Mouse (Mus musculus) G1E (cell line): ENCODE measurements around the gene Ppp3ca. TPM values are rescaled to one million over a fixed set of nuclear protein-coding genes. Genes with fewer than 3 reads are reported as not detected.

Source experiments
- ATAC-seq: 2 replicates; pipeline ENCODE4 v1.8.0; 2016; ENCODE audit warnings: mild to moderate bottlenecking; ENCODE audit not compliant: insufficient number of reproducible peaks, poor library complexity, low FRiP score, severe bottlenecking; ENCODE audit errors: extremely low read depth
- DNase-seq: peaks from one replicate; pipeline ENCODE4 v3.0.0; 2012; ENCODE audit warnings: low spot score
- H3K27me3 ChIP-seq: 2 replicates; pipeline ENCODE4 v1.6.1; 2012; ENCODE audit warnings: mild to moderate bottlenecking, low read length, inconsistent platforms; ENCODE audit not compliant: insufficient read depth
- H3K36me3 ChIP-seq: replicated peaks from 2 replicates; pipeline ENCODE3; 2012; ENCODE audit warnings: mild to moderate bottlenecking, inconsistent platforms
- H3K4me1 ChIP-seq: 2 replicates; pipeline ENCODE4 v1.6.1; 2012; ENCODE audit warnings: low read depth, low read length, inconsistent platforms, mixed read lengths; ENCODE audit not compliant: insufficient read depth
- H3K4me3 ChIP-seq: 2 replicates; pipeline ENCODE4 v1.5.1; 2012; ENCODE audit warnings: low read depth, mild to moderate bottlenecking, inconsistent platforms, low read length, moderate library complexity, mixed read lengths
- H3K9me3 ChIP-seq: replicated peaks from 2 replicates; pipeline ENCODE4 v1.6.1; 2012; ENCODE audit warnings: inconsistent platforms
- CTCF ChIP-seq: IDR thresholded peaks from 2 replicates; pipeline ENCODE4 v1.5.1; 2012; ENCODE audit warnings: low read depth, low read length, inconsistent platforms, mixed read lengths
- GATA1 ChIP-seq: IDR thresholded peaks from 2 replicates; pipeline ENCODE4 v1.6.1; 2012; ENCODE audit warnings: borderline replicate concordance, low read length, inconsistent platforms, mixed read lengths
- GATA2 ChIP-seq: IDR thresholded peaks from 2 replicates; pipeline ENCODE4 v1.6.1; 2012; ENCODE audit warnings: low read depth, low read length, inconsistent platforms, borderline replicate concordance
- POLR2AphosphoS5 ChIP-seq: IDR thresholded peaks from 2 replicates; pipeline ENCODE4 v1.6.1; 2012; ENCODE audit warnings: low read depth, low read length, inconsistent platforms; ENCODE audit not compliant: insufficient replicate concordance
- TAL1 ChIP-seq: conservative IDR thresholded peaks from 2 replicates; pipeline ENCODE4 v1.6.1; 2012; ENCODE audit warnings: low read depth, low read length, inconsistent platforms, mixed read lengths
- polyA plus RNA-seq: library from polyadenylated mRNA; stranded (reverse); fragments of >175 nt; gene quantifications from 2 replicates; pipeline ENCODE4 v1.2.3, GENCODE M21; 2012
- total RNA-seq, 2 experiments: library from RNA; stranded (forward) in 1 of 2; stranded (reverse) in 1 of 2; fragments of 200-1000 nt in 1 of 2; fragments of >200 nt in 1 of 2; fragmentation: Nextera tagmentation in 1 of 2; gene quantifications; 2 replicates each; pipeline ENCODE4 v1.2.3; 2014 to 2017

The Ppp3ca gene
- total and polyA plus RNA-seq, 3 experiments: 49.6 to 74.2 (median 52.8) TPM

DNA sequence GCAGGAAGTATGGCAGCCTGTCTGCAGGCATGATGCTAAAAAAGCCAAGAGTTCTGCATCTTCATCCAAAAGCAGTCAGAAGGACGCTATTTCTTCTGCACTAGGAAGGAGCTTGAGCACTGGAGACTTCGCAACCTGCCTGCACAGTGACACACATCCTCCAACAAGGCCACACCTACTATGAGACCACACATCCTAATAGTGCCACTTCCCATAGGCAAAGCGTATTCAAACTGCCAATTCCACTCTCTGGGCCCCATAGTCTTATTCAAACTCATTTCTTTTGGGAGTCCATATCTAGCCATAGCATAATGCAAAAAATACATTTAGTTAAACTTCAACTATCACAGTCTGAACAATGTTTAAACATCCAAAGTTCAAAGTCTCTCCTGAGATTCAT is 290.4 kb downstream of the Ppp3ca start:
- H3K9me3 ChIP-seq: no peaks in the 10 kb centered on the region
- H3K36me3 ChIP-seq: no peaks in the 10 kb centered on the region
- DNase-seq (no peak), ATAC-seq (no peak)
- no peak overlapping the region for H3K4me3 ChIP-seq
- peaks cover 9% of the 10 kb centered on the region; the same call in 1 of the 2 replicates for H3K27me3 ChIP-seq
- H3K4me1 ChIP-seq: no peaks in the 10 kb centered on the region
- TF ChIP-seq TAL1: no peak
- TF ChIP-seq GATA2: no peak
- TF ChIP-seq CTCF: no peak
- no peak for TF ChIP-seq GATA1
- no peak for TF ChIP-seq POLR2AphosphoS5

DNA sequence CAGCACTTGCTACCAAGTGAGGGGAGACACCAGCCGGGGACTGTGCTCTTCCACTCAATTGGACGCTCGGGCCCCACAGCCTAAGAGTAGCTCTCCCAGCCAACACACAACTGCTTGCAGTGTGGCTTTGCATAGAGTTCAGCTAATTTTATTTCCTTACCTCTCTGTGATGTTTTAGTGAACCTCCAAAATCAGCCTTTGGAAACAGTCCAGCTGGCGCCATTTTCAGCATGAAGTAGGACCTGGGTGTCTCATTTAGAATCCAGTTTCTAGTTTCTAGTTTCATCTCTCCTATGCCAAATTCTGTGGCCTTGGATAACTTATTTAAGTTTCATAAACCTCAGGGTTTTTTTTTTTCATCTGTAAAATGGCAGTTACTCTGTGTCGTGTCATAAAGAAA is 296.9 kb downstream of the Ppp3ca start:
- 0 out of 2 replicates have a peak, but pooled peaks cover 2% of the 10 kb centered on the region for H3K27me3 ChIP-seq
- no peaks in the 10 kb centered on the region for H3K36me3 ChIP-seq

DNA sequence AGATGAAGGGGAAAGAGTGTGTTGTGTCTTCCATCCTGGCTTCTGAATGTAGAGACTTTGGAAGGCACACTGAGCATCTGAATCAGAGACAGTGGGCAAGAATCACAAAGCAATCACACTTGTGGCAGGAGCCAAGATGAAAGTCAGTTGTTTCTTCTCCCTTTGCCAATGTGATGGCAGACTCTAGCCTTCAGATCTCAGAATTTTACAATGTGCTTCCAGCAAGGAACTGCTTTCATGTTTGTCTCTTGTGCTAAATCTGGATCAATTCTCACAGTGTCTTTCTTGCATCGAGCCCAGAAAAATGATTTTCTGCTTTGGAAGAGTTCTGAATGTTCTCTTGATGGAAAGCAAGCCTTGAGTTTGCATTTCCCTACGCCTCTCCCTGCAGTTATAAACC is 297.6 kb downstream of the Ppp3ca start:
- no peak for TF ChIP-seq POLR2AphosphoS5
- no peak for TF ChIP-seq TAL1
- TF ChIP-seq GATA1: no peak
- no peak for TF ChIP-seq GATA2
- no peak for TF ChIP-seq CTCF
- H3K27me3 ChIP-seq: no peaks in the 10 kb centered on the region

More for the DNA sequence above, 296.9 kb downstream of the Ppp3ca start:
- no peaks in the 10 kb centered on the region for H3K4me1 ChIP-seq
- no peak for TF ChIP-seq POLR2AphosphoS5
- TF ChIP-seq TAL1: no peak
- no peak for TF ChIP-seq CTCF
- TF ChIP-seq GATA1: no peak
- TF ChIP-seq GATA2: no peak
- no peak overlapping the region for H3K4me3 ChIP-seq
- no peaks in the 10 kb centered on the region for H3K9me3 ChIP-seq
- DNase-seq (no peak), ATAC-seq (no peak)

DNA sequence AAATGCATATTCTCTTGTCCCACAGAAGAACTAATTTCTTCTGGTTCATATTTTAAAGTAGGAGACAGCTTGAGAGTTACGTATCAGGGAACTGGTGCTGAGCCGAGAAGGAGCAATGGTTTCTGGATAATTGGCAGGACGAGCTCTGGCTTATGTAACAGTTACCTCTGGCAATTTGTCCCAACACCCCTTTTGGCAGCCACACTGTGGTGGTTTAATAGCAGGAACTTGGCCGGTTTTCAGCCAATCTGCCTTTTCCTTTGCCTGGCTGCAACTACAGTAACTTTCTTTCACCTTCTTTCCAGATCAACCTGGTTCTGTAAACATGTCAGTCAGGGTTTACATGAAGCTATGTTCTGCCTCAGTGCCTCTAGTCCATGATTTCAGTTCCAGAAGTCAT is 299.9 kb downstream of the Ppp3ca start:
- Histone ChIP-seq H3K9me3 (no peaks in the 10 kb centered on the region), H3K36me3 (no peaks in the 10 kb centered on the region), H3K4me3 (no peak overlapping the region), H3K4me1 (no peaks in the 10 kb centered on the region), H3K27me3 (no peaks in the 10 kb centered on the region)
- TF ChIP-seq GATA2 (no peak), POLR2AphosphoS5 (no peak), CTCF (no peak), GATA1 (no peak), TAL1 (no peak)
- no peak for DNase-seq
- no peak for ATAC-seq

More for the DNA sequence above, 297.6 kb downstream of the Ppp3ca start:
- H3K4me1 ChIP-seq: no peaks in the 10 kb centered on the region
- H3K9me3 ChIP-seq: no peaks in the 10 kb centered on the region
- no peaks in the 10 kb centered on the region for H3K36me3 ChIP-seq
- no peak overlapping the region for H3K4me3 ChIP-seq
- ATAC-seq (no peak), DNase-seq (no peak)

DNA sequence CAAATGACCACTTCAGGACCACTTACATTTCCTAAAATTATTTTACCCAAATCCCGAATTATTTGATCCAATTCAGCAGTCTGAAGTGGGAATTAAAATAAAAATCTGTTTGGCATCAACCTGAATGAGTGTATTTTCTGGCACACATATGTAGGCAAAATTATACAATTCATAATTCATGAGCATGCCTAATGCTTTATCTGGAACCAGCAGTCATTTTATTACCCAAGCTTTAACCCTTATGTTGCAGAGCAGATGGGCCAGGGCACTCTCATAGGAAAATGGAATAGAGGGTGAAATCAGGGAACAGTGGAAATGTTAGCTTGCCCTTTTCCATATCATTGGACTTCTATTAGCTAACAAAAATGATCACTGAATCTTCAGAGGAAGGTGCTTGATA is 307.9 kb downstream of the Ppp3ca start:
- H3K4me1 ChIP-seq: no peaks in the 10 kb centered on the region
- TF ChIP-seq GATA2 (no peak), CTCF (no peak), GATA1 (no peak), TAL1 (no peak), POLR2AphosphoS5 (no peak)
- DNase-seq (no peak), ATAC-seq (no peak)
- H3K27me3 ChIP-seq: no peaks in the 10 kb centered on the region
- no peaks in the 10 kb centered on the region for H3K36me3 ChIP-seq
- no peak overlapping the region for H3K4me3 ChIP-seq
- H3K9me3 ChIP-seq: no peaks in the 10 kb centered on the region

DNA sequence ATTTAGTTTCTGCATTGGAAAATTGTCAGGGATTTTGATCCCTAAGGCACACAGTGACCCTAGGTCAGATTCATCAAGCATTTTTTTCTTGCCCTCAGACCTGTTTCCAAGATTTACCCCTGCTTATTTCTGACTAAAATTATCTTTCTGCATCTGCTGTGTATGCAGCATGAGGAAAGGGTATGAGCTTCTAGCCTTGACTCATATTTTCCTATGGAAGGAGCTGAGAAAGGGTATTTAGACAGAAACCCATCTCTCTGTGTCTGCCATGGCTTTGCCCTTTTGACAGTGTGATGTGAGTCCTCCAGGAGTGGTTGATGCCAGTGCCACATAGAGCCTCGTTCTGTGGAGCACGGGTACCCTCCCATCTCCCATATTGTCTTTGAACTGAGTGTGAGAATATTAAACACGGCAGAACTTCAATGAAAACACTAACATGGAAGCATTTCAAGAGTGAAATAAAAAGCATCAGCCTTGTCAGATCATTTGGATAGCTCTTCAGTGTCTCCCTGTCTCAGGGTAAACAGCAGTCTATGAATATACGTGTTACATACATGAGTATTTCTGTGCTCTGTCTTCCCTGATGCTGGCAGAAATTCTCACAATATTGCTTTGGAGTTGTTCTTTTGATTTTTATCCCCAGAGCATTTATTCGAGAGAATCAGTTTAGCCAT is 311.1 kb downstream of the Ppp3ca start:
- H3K36me3 ChIP-seq: no peaks in the 10 kb centered on the region
- TF ChIP-seq POLR2AphosphoS5 (no peak), GATA1 (no peak), TAL1 (no peak), GATA2 (no peak), CTCF (no peak)
- H3K4me1 ChIP-seq: no peaks in the 10 kb centered on the region
- DNase-seq (no peak), ATAC-seq (no peak)
- H3K9me3 ChIP-seq: no peaks in the 10 kb centered on the region
- no peak overlapping the region for H3K4me3 ChIP-seq
- no peaks in the 10 kb centered on the region for H3K27me3 ChIP-seq

DNA sequence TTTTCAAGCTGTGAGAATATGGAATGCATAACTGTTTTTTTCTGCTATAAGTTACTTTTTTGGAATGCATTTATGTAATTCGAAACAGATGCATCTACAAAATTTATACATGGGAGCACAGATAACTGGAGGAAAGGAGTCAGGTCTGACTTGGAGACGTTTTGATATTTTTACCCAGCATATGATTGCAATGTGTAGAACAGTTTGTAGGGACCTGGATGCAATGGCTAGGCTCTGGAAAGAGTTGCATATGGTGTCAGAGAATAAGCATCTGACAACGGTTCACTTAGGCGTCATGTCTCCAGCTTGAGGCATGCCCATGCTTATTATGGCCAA is 311.6 kb downstream of the Ppp3ca start:
- ATAC-seq (no peak), DNase-seq (no peak)
- no peak overlapping the region for H3K4me3 ChIP-seq
- no peaks in the 10 kb centered on the region for H3K9me3 ChIP-seq
- H3K36me3 ChIP-seq: no peaks in the 10 kb centered on the region
- H3K27me3 ChIP-seq: no peaks in the 10 kb centered on the region
- TF ChIP-seq POLR2AphosphoS5: no peak
- no peak for TF ChIP-seq CTCF
- TF ChIP-seq GATA2: no peak
- TF ChIP-seq GATA1: no peak
- no peak for TF ChIP-seq TAL1
- H3K4me1 ChIP-seq: no peaks in the 10 kb centered on the region
